ENCODE assay signal across 28 mouse cellular contexts in genomic region chr19:27760309-27760708, GRCm38 (mm10).
"Had no signal": no experiment of that assay in that cellular context is flagged by ENCODE, and none has a peak within 500 bp of the region (broad histone marks: within the 10 kb centered on the region; RNA-seq: fewer than 3 reads in every experiment).

No protein-coding gene starts in this region.

- H3K9ac ChIP-seq: embryonic facial prominence, embryonic 12.5 days; embryonic facial prominence, embryonic 13.5 days; embryonic facial prominence, embryonic 15.5 days; forebrain, embryonic 12.5 days; forebrain, embryonic 13.5 days; forebrain, embryonic 15.5 days; forebrain, postnatal 0 days had no signal

- H3K27ac ChIP-seq: embryonic facial prominence, embryonic 10.5 days; embryonic facial prominence, embryonic 12.5 days; embryonic facial prominence, embryonic 13.5 days; embryonic facial prominence, embryonic 15.5 days; forebrain, embryonic 10.5 days; forebrain, embryonic 12.5 days; forebrain, embryonic 13.5 days; forebrain, embryonic 15.5 days; gastrocnemius, adult 2 months; heart, adult 2 months had no signal

- H3K9me3 ChIP-seq: embryonic facial prominence, embryonic 10.5 days; embryonic facial prominence, embryonic 12.5 days; embryonic facial prominence, embryonic 13.5 days; embryonic facial prominence, embryonic 15.5 days; forebrain, embryonic 10.5 days; forebrain, embryonic 12.5 days; forebrain, embryonic 13.5 days; forebrain, embryonic 15.5 days had no signal

- H3K4me3 ChIP-seq: embryonic facial prominence, embryonic 10.5 days; embryonic facial prominence, embryonic 12.5 days; embryonic facial prominence, embryonic 13.5 days; embryonic facial prominence, embryonic 15.5 days; erythroblast, embryonic 14.5 days; forebrain, embryonic 10.5 days; forebrain, embryonic 12.5 days; forebrain, embryonic 13.5 days; forebrain, embryonic 15.5 days; gastrocnemius, adult 2 months; heart, adult 2 months had no signal

- H3K4me1 ChIP-seq: embryonic facial prominence, embryonic 10.5 days; embryonic facial prominence, embryonic 12.5 days; embryonic facial prominence, embryonic 13.5 days; embryonic facial prominence, embryonic 15.5 days; forebrain, embryonic 10.5 days; forebrain, embryonic 12.5 days; forebrain, embryonic 13.5 days; forebrain, embryonic 15.5 days had no signal

- H3K27me3 ChIP-seq: embryonic facial prominence, embryonic 12.5 days; embryonic facial prominence, embryonic 13.5 days; embryonic facial prominence, embryonic 15.5 days; forebrain, embryonic 12.5 days; forebrain, embryonic 13.5 days; forebrain, embryonic 15.5 days had no signal

- ATAC-seq: forebrain, embryonic 13.5 days; forebrain, embryonic 14.5 days; forebrain, embryonic 15.5 days; forebrain, embryonic 16.5 days; forebrain, postnatal 0 days had no signal

- H3K36me3 ChIP-seq: embryonic facial prominence, embryonic 12.5 days; embryonic facial prominence, embryonic 15.5 days; forebrain, embryonic 12.5 days; forebrain, embryonic 15.5 days had no signal

- H3K4me2 ChIP-seq: embryonic facial prominence, embryonic 12.5 days; embryonic facial prominence, embryonic 13.5 days; embryonic facial prominence, embryonic 15.5 days; forebrain, embryonic 12.5 days; forebrain, embryonic 13.5 days; forebrain, embryonic 15.5 days had no signal

- DNase-seq: cerebellum, adult 2 months; cerebellum, adult 8-10 months; cerebellum, adult 9-10 months; cerebellum, adult 9-11 months; cerebellum, postnatal 10 days; cerebellum, postnatal 14 days; cerebellum, postnatal 25 days; cerebellum, postnatal 36 days; embryo, embryonic 11 days; forebrain, postnatal 0 days; gastrocnemius, adult 2 months; gastrocnemius, postnatal 10 days; gastrocnemius, postnatal 14 days; gastrocnemius, postnatal 25 days; gastrocnemius, postnatal 36 days; heart, adult 18-20 months; heart, adult 2 months had no signal
